Mouse (Mus musculus): ENCODE results near the gene Traip. TPM values are rescaled to one million over a fixed set of nuclear protein-coding genes. Genes with fewer than 3 reads are reported as not detected.

Traip gene
- polyA plus RNA-seq (2012; rRNA removed): 17.5 and 37.1 TPM in 2 replicates

GRCm38 (mm10) chr9:107949922-107950235 lies at the start of gene Traip:
Gene Traip (plus strand): TSS chr9:107950136.

GRCm38 (mm10) chr9:107906252-107906966 lies 43.5 kb upstream of the Traip start, which contains the start of gene Mst1r:
Gene Mst1r (plus strand): TSS chr9:107906873.

GRCm38 (mm10) chr9:107928169-107928568 lies 21.8 kb upstream of the Traip start, which contains the start of gene Actl11:
Gene Actl11 (plus strand): TSS chr9:107928469.

GRCm38 (mm10) chr9:107935374-107935773 lies 14.6 kb upstream of the Traip start, which contains the start of gene Camkv:
Gene Camkv (plus strand): TSS chr9:107935674.

GRCm38 (mm10) chr9:107975399-107976386 lies 25.8 kb downstream of the Traip start, which contains the start of gene Uba7:
Gene Uba7 (plus strand): TSS chr9:107975505.

GRCm38 (mm10) chr9:107982681-107983346 lies 32.9 kb downstream of the Traip start, which contains the start of gene Gm20661:
Gene Gm20661 (plus strand): TSS chr9:107983058.

GRCm38 (mm10) chr9:107985131-107986119 lies 35.5 kb downstream of the Traip start, which contains the start of gene Inka1:
Gene Inka1 (minus strand): TSS chr9:107985879.

GRCm38 (mm10) chr9:107992197-107992596 lies 42.3 kb downstream of the Traip start, which contains the start of gene Cdhr4:
Gene Cdhr4 (plus strand): TSS chr9:107992497.

GRCm38 (mm10) chr9:107996049-107996448 lies 46.1 kb downstream of the Traip start, which contains the start of gene Gm20662:
Gene Gm20662 (plus strand): TSS chr9:107996349.

GRCm38 (mm10) chr9:108001922-108002770 lies 52.2 kb downstream of the Traip start, which contains the start of gene Ip6k1:
Gene Ip6k1 (plus strand): TSS chr9:108002501.

Other genes with a start within 250 kb of the Traip start
- 65.6 and 115 TPM in 2 replicates for gene Sema3f, start 239.7 kb upstream of the Traip start, polyA plus RNA-seq (2012; rRNA removed)
- gene Rbm5, start 179.1 kb upstream of the Traip start, polyA plus RNA-seq (2012; rRNA removed): 180 and 206 TPM in 2 replicates
- gene Rbm6, start 76.9 kb upstream of the Traip start, polyA plus RNA-seq (2012; rRNA removed): 98.8 and 117 TPM in 2 replicates
- 11.7 and 16.7 TPM in 2 replicates for gene Mon1a, start 62.0 kb upstream of the Traip start, polyA plus RNA-seq (2012; rRNA removed)
- 2.6 and 5.0 TPM in 2 replicates for gene Mst1r, start 43.3 kb upstream of the Traip start, polyA plus RNA-seq (2012; rRNA removed)
- not detected in 2 replicates for gene Actl11, start 21.7 kb upstream of the Traip start, polyA plus RNA-seq (2012; rRNA removed)
- 11.2 and 14.5 TPM in 2 replicates for gene Camkv, start 14.5 kb upstream of the Traip start, polyA plus RNA-seq (2012; rRNA removed)
- 13.7 and 17.7 TPM in 2 replicates for gene Uba7, start 25.4 kb downstream of the Traip start, polyA plus RNA-seq (2012; rRNA removed)
- 1.9 and 5.9 TPM in 2 replicates for gene Gm20661, start 32.9 kb downstream of the Traip start, polyA plus RNA-seq (2012; rRNA removed)
- gene Inka1, start 35.7 kb downstream of the Traip start, polyA plus RNA-seq (2012; rRNA removed): 31.0 and 53.6 TPM in 2 replicates
- gene Cdhr4, start 42.4 kb downstream of the Traip start, polyA plus RNA-seq (2012; rRNA removed): 9.7 and 21.1 TPM in 2 replicates
- 0.68 and 4.3 TPM in 2 replicates for gene Gm20662, start 46.2 kb downstream of the Traip start, polyA plus RNA-seq (2012; rRNA removed)
- 70.0 and 86.6 TPM in 2 replicates for gene Ip6k1, start 52.4 kb downstream of the Traip start, polyA plus RNA-seq (2012; rRNA removed)
- 16.1 and 20.8 TPM in 2 replicates for gene Gmppb, start 99.1 kb downstream of the Traip start, polyA plus RNA-seq (2012; rRNA removed)
- 1.9 and 2.9 TPM in 2 replicates for gene Amigo3, start 103.0 kb downstream of the Traip start, polyA plus RNA-seq (2012; rRNA removed)
- gene Mst1, start 130.3 kb downstream of the Traip start, polyA plus RNA-seq (2012; rRNA removed): 0.83 and 0.87 TPM in 2 replicates
- gene Rnf123, start 133.2 kb downstream of the Traip start, polyA plus RNA-seq (2012; rRNA removed): 56.8 and 62.6 TPM in 2 replicates
- gene Apeh, start 144.5 kb downstream of the Traip start, polyA plus RNA-seq (2012; rRNA removed): 65.8 and 71.6 TPM in 2 replicates
- gene Bsn, start 240.2 kb downstream of the Traip start, polyA plus RNA-seq (2012; rRNA removed): 5.1 and 6.2 TPM in 2 replicates